Mouse (Mus musculus): ENCODE measurements around the gene Ldhc.
A peak's percentile ranks its signal among the peaks of the same experiment; 100 is the strongest.
"Not testable (repeated sequence)": the region's sequence is repeated elsewhere in the genome, so short reads cannot be mapped to it uniquely, and the experiment has no call there.

The Ldhc gene

GRCm38 (mm10) chr7:46860996-46861395 is at the start of gene Ldhc:
Gene Ldhc (plus strand): TSS chr7:46861203.
- no peak for DNase-seq

DNA sequence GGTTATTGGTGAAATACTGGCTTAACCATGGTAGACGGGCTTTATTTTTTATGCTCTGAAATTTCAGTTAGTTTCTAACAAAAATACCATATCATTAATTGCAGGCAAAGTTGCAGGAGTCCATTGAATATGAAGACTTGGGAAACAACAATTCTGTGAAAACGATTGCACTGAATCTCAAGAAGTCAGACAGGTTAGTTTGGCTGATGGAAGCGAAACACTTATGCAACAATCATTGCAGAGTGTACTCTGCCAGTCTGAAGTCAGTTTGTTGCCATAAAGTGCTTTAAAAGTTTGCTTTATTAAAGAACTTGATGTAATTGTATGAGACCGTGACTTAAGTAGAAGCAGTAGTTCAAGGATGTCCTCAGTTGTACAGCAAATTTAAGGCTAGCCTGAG is 47.0 kb upstream of the Ldhc start:
- no peak for DNase-seq

DNA sequence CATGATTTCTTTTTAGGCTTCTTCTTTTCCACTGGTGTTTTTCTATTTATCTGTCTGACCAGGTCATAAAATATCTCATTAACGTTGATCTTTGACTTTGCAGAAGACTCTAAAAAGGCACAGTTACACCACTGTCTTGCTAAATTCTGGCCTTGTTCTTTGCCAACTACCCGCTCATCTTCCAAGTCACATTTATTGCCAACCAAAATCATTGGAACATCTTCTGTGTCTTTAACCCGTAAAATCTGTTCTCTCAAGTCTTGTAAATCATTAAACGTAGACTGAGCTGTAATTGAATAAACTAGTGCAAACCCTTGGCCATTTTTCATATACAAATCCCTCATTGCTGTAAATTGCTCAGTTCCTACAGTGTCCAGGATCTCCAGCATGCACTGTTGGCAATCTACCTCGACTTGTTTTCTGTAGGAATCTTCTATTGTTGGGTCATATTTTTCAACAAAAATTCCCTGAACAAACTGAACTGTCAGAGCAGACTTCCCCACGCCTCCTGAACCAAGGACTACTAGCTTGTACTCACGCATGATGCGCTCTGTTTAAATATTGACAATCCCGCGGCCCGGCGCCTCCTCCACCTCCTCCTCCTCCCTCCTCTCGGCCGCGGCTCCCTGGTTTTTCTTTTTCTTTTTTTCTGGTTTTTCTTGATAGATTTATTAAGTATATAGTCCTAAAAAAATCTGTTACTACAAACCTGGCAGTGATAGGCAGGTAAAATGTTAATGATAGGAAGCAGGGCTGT is 39.9 kb upstream of the Ldhc start:
- not testable (repeated sequence) for DNase-seq

GRCm38 (mm10) chr7:46827046-46827802 is 33.8 kb upstream of the Ldhc start:
- no peak for DNase-seq

- no peak for DNase-seq
These were observed 33.2 kb upstream of the Ldhc start for GRCm38 (mm10) chr7:46827803-46828184.

DNA sequence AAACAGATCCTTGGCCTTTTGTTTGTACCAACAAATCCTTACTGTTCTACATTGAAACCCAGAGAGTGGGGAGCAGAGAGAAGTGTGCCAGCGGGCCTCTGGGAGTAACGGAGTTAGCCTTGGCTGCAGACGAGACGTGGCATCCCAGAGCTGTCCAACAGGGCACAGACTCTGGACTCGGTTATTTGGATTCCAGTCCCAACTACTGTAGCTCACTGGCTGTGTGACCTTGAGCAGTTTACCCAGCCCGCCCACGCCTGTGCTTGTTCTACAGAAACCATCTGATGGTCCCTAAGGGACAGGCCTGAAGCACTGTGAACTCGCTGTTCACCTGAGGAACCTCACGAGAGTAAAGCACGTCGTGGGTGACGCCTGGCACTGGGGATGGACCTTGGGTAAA is 31.1 kb upstream of the Ldhc start:
- DNase-seq: no peak

GRCm38 (mm10) chr7:46830799-46831590 is 30.0 kb upstream of the Ldhc start:
- DNase-seq: no peak

DNA sequence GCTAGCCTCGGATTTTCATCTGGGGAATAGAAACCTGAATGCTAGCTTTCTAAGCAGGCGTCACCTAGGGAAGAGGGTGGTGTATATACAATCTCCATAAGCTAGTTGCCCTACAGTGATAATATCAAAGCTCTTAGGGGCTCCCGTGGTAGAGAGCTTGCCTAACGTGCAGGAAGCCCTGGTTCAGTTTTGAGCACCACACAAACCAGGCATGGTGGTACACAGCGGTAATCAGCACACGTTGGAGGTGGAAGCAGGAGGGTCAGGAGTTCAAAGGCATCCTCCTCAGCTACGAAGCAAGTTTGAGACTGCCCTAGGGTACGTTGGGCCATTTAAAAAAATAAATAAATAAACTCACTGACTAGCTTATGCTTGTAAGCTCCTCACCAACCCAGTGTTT is 29.3 kb upstream of the Ldhc start:
- DNase-seq: no peak

DNA sequence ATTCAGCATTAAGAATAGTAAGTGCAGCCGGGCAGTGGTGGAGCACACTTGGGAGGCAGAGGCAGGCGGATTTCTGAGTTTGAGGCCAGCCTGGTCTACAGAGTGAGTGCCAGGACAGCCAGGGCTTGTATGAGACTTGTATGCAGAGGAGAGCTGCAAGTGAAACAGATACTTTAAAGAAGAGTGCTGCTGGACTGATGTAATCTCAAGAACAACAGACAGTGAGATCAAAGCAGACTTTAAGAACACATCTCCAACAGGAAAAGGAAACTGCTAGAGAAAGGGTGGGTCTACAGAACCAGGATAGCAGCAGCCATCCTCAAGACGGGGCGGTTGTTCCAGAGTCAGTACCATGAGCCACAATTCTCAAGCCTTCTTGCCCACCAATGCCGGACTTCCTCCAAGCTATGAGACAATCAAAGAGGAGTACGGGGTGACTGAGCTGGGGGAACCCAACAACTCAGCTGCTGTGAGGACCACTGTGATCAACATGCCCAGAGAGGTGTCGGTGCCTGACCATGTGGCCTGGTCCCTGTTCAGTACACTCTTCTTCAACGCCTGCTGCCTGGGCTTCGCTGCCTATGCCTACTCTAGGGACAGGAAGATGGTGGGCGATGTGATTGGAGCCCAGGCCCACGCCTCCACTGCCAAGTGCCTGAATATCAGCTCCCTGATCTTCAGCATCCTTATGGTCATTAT is 28.7 kb upstream of the Ldhc start:
- DNase-seq: not testable (repeated sequence)

DNA sequence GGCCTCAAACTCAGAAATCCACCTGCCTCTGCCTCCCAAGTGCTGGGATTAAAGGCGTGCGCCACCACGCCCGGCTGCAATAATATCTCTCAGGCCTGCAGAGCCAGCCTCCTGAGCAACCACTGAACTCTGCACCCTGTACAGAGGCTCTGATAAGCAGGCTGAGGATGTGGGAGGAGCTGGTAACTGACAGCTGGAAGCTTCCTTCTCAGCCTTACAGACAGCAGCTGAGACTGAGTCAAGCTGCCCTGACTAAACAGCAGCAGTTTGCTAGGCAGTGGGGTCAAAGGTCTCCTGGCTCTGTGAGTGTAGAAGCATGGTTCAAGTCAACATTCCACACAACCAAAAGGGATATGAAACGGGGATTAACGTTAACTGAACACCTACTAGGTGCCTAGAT is 27.7 kb upstream of the Ldhc start:
- DNase-seq: no peak

DNA sequence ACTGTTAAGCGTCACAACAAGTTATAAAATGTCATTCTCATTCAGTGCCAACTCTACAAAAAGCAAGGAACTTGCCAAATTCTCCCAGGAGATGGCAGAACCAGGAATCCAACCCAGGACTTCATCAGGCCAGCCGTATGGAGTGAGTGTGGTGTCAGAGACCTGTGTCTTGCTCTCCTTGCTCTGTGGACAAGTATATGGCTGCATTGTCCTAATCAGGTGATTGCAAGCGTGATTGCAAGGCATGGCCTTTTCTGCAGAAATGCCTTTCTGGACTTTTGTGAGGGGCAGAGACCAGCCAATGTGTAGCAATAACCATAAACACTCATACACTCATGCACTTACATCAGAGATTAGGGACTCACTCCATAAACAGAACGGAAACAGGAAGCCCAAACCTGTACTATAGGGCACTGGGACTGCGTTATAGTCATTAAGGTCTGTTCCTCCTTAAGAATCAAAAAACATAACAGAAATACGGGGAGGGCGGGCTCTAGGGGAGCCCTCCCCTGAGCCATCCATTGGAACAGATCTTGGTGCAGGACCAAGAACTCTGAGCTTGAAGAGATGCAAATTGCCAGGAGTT is 27.2 kb upstream of the Ldhc start:
- no peak for DNase-seq

- peak; percentile 23 to 25 for DNase-seq
These were observed 25.9 kb upstream of the Ldhc start for GRCm38 (mm10) chr7:46834994-46835610.

DNA sequence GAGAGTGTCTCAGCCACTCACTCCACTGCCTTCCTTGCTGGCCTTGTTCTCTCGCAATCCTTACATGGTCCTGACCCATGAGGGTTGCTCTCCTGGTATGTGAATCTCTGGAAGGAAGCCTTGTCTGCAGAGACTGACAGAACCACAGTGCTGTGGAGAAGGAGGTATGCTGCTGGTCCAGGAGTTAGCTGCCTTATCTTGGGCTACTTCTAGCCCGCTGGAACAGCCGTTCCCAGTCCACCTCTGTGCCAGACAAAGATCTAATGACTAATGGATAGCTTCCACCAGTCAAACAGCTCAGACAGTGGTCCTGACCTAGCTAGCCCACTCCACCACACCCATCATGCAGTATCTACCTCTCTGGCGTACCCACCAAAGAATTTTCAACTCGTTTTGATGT is 24.6 kb upstream of the Ldhc start:
- DNase-seq: no peak

GRCm38 (mm10) chr7:46837073-46837472 is 23.9 kb upstream of the Ldhc start:
- peak; percentile 28 to 30 for DNase-seq

DNA sequence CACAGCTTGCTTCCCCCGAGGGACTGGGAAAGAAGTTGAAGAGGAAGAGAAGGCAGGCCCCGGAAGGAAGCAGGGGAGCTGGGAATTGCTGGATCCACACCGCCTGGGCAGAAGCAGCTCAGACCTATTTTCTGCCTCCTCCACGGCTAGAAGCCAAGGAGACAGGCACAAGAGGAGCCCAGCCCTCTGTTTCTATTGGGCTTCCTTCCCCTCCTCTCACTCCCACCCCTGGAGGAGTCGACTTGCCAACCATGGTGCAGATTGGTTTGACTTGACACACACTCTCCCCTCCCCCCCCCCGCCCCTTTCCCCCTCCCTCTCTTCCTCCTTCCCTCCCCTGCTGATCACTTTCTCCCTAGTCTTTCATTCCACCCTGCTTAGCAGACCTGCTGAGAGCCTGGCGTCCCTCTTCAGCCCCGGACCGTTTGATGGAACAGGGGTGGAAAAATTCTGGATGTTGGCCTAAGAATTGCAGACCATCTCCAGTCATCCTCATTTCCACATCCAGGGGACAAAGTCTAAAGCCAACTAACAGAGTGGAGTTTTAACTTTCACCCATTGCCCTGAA is 22.8 kb upstream of the Ldhc start:
- DNase-seq: peak; percentile 64

DNA sequence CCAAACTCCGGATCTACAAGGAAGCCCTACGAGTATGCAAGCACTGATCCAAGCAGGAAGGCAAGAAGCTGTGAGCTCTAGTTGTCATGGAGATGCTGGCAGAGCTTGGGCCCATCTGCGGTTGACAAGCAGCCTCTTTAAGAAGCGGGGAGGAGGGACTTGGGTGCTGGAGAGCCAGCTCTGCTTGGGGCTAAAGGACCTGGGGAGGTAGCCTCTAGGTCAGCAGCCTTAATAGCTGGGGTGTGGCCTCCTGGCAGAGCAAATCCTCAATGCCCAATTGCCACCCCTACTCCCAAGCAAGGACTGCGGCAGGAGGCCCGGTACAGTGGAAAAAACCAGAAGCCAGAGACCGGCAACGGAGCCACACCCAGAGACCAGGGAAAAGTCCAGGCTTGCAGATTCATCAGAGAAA is 22.1 kb upstream of the Ldhc start:
- DNase-seq: peak; percentile 89 to 91

DNA sequence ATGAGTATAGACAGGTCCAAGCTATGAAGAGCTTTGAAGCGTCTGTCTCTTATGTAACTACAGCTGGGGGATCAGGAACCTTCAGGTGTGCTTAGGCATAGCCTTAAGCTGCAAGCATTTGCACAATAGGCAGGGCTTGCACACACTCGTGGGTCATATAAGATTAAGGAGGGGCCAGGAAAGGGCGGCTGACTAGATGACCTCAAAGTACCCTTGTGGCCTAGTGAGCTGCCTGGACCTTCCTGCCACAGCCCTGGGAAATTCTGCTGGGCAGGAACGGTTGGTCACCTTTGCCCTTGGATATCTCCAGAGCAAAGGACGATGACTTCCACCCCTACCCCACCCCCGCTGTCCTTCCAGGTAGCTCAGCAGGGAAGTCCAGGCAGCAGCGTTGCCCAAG is 21.6 kb upstream of the Ldhc start:
- peak; percentile 41 to 59 for DNase-seq

GRCm38 (mm10) chr7:46839861-46840260 is 21.1 kb upstream of the Ldhc start:
- DNase-seq: no peak

GRCm38 (mm10) chr7:46840326-46840725 is 20.7 kb upstream of the Ldhc start:
- DNase-seq: no peak

DNA sequence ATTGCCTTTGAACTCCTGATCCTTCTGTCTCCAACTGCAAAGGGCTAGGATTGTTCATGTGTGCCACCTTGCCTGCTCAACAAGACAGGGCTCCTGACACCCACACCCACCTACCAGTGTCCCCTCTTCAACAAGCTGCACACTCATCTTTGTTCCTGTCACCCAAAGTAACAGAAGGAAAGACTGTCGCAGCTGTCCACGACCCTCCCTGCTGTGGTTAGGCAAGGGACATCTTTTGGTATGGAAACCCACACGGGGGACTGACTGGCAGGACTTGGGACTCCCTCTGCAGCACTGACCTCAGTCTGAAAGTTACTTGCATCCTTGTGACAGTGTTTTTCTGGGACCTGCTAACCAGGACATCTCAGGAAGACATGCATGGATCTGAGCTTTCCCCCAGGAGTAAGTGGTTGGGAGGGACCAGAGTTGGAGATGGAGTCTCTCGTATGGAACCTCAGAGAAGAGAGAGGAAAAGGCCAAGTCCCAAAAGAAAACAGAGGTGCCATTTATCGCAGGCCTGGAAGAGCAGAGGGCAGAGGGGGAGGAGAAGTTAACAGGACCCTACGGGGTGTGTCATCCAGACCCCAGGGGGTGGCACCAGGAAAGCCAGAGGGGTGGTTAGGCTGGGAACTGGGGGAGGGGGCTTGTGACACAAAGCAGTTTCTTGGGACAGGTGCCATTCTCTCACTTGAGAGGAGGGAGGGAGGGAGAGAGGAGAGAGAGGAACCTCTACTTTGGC is 20.0 kb upstream of the Ldhc start, which contains the start of gene Ldha:
Gene Ldha (plus strand): TSS at position 689 of the 739 bp plus-strand sequence.
- peak in 1 of 2 experiments; percentile 20 for DNase-seq

GRCm38 (mm10) chr7:46842278-46842677 is 18.7 kb upstream of the Ldhc start:
- DNase-seq: no peak
